Mouse (Mus musculus) gastrocnemius, adult 2 months (tissue): Measurements from ENCODE around the gene 2700049A03Rik. TPM values are rescaled to one million over a fixed set of nuclear protein-coding genes. Genes with fewer than 3 reads are reported as not detected.

Source experiments
- DNase-seq: peaks from one replicate; pipeline ENCODE4 v3.0.0; 2022
- H3K27ac ChIP-seq: fragments of 200-600 bp; 2 replicates; pipeline ENCODE4 v1.8.1; 2022; ENCODE audit warnings: mild to moderate bottlenecking
- H3K4me3 ChIP-seq: fragments of 200-600 bp; 2 replicates; pipeline ENCODE4 v1.8.1; 2022; ENCODE audit warnings: mild to moderate bottlenecking, moderate library complexity
- CTCF ChIP-seq: fragments of 200-600 bp; IDR thresholded peaks from 2 replicates; pipeline ENCODE4 v1.8.1; 2022; ENCODE audit warnings: antibody characterized with exemption, mild to moderate bottlenecking, moderate library complexity
- intact Hi-C: fragments of 180-260 bp; cut with DNase I; formaldehyde crosslinking; loops from one replicate; pipeline ENCODE4 v1.15.1; 2025
- total RNA-seq, 2 experiments: library from RNA; stranded (reverse); gene quantifications; 2 replicates each; pipeline ENCODE4 v1.2.3; 2021

2700049A03Rik gene
- total RNA-seq, 2 experiments from 2014 or later, result 3.3 to 4.8 TPM

- no peak for TF ChIP-seq CTCF
- no peak for DNase-seq
- H3K27ac ChIP-seq, result no peak overlapping the region
- intact Hi-C loops, result no loop called here
- no peak overlapping the region for H3K4me3 ChIP-seq
These were observed 148.8 kb downstream of the 2700049A03Rik start for GRCm38 (mm10) chr12:71285399-71285798.

GRCm38 (mm10) chr12:71290460-71290859, 153.8 kb downstream of the 2700049A03Rik start:
- DNase-seq, result no peak
- Histone ChIP-seq H3K27ac (no peak overlapping the region), H3K4me3 (no peak overlapping the region)
- no peak for TF ChIP-seq CTCF
- intact Hi-C loops, result no loop called here

Other genes starting within 250 kb of the 2700049A03Rik start
- 10 to 100 TPM; 84.5 to 94.2 TPM for gene Actr10, start 199.0 kb upstream of the 2700049A03Rik start, total RNA-seq
- gene Psma3, start 162.2 kb upstream of the 2700049A03Rik start, total RNA-seq, result 100 to 1,000 TPM; 286 to 306 TPM
- 1 to 10 TPM; 8.7 to 9.0 TPM for gene Arid4a, start 120.9 kb upstream of the 2700049A03Rik start, total RNA-seq
- gene Tomm20l, start 25.4 kb upstream of the 2700049A03Rik start, total RNA-seq, result not detected
- 10 to 100 TPM; 26.5 to 32.6 TPM for gene Timm9, start 164 bp upstream of the 2700049A03Rik start, total RNA-seq
- gene Dact1, start 173.0 kb downstream of the 2700049A03Rik start, total RNA-seq, result 1 to 10 TPM; 2.7 to 3.4 TPM